Mouse (Mus musculus): ENCODE data around the gene Cc2d2a. TPM values are rescaled to one million over a fixed set of nuclear protein-coding genes. Genes with fewer than 3 reads are reported as not detected.

Cc2d2a gene
- 4.6 and 4.9 TPM in 2 replicates for polyA plus RNA-seq (2012; rRNA removed)

- Histone ChIP-seq H3K4me1 (ENCODE audit: control insufficient read depth, insufficient read depth, low read length) (peaks cover 12% of the 10 kb centered on the region), H3K27me3 (replicated peaks; ENCODE audit: control insufficient read depth, insufficient read depth, low read length) (no peaks in the 10 kb centered on the region), H3K36me3 (ENCODE audit: control insufficient read depth, insufficient read depth, low read length) (no peaks in the 10 kb centered on the region), H3K4me3 (ENCODE audit: insufficient read depth, low read depth, low read length) (peak within 1 kb of the TSS; percentile 75), H3K27ac (ENCODE audit: insufficient read depth, low read depth, low read length) (peak within 1 kb of the TSS; percentile 74)
- peak; percentile 53 for DNase-seq
- WGBS = 2% methylated on average over 19 of the region's 19 CpGs
- TF ChIP-seq CTCF (conservative IDR thresholded peaks at IDR 0.05; ENCODE audit: insufficient read depth, insufficient read length, low read depth, low read length) (no peak), POLR2A (IDR thresholded peaks at IDR 0.05; ENCODE audit: low read depth, low read length) (no peak)
Measured at GRCm38 (mm10) chr5:43661997-43662961, at the start of gene Cc2d2a. Gene Cc2d2a (plus strand): TSS chr5:43662346.

- H3K36me3 ChIP-seq (ENCODE audit: control insufficient read depth, insufficient read depth, low read length) = no peaks in the 10 kb centered on the region
- no peak overlapping the region for H3K27ac ChIP-seq (ENCODE audit: insufficient read depth, low read depth, low read length)
- H3K4me3 ChIP-seq (ENCODE audit: insufficient read depth, low read depth, low read length) = no peak overlapping the region
- no peak for DNase-seq
- H3K4me1 ChIP-seq (ENCODE audit: control insufficient read depth, insufficient read depth, low read length) = no peaks in the 10 kb centered on the region
- 68% methylated on average over 7 of the region's 7 CpGs for WGBS
- no peaks in the 10 kb centered on the region for H3K27me3 ChIP-seq (replicated peaks; ENCODE audit: control insufficient read depth, insufficient read depth, low read length)
- no peak for TF ChIP-seq CTCF (conservative IDR thresholded peaks at IDR 0.05; ENCODE audit: insufficient read depth, insufficient read length, low read depth, low read length)
- no peak for TF ChIP-seq POLR2A (IDR thresholded peaks at IDR 0.05; ENCODE audit: low read depth, low read length)
Measured at GRCm38 (mm10) chr5:43621575-43622299, 40.4 kb upstream of the Cc2d2a start.

- H3K4me1 ChIP-seq (ENCODE audit: control insufficient read depth, insufficient read depth, low read length) = no peaks in the 10 kb centered on the region
- H3K27me3 ChIP-seq (replicated peaks; ENCODE audit: control insufficient read depth, insufficient read depth, low read length) = no peaks in the 10 kb centered on the region
- H3K4me3 ChIP-seq (ENCODE audit: insufficient read depth, low read depth, low read length) = no peak overlapping the region
- no peak overlapping the region for H3K27ac ChIP-seq (ENCODE audit: insufficient read depth, low read depth, low read length)
- 52% methylated on average over 4 of the region's 4 CpGs for WGBS
- no peak for DNase-seq
- H3K36me3 ChIP-seq (ENCODE audit: control insufficient read depth, insufficient read depth, low read length) = no peaks in the 10 kb centered on the region
- TF ChIP-seq POLR2A (IDR thresholded peaks at IDR 0.05; ENCODE audit: low read depth, low read length) (no peak), CTCF (conservative IDR thresholded peaks at IDR 0.05; ENCODE audit: insufficient read depth, insufficient read length, low read depth, low read length) (no peak)
Measured at GRCm38 (mm10) chr5:43625407-43625806, 36.7 kb upstream of the Cc2d2a start.

- no peak for TF ChIP-seq CTCF (conservative IDR thresholded peaks at IDR 0.05; ENCODE audit: insufficient read depth, insufficient read length, low read depth, low read length)
- no peak for TF ChIP-seq POLR2A (IDR thresholded peaks at IDR 0.05; ENCODE audit: low read depth, low read length)
- H3K36me3 ChIP-seq (ENCODE audit: control insufficient read depth, insufficient read depth, low read length) = no peaks in the 10 kb centered on the region
- DNase-seq = no peak
- WGBS = 82% methylated on average over 5 of the region's 5 CpGs
- H3K4me1 ChIP-seq (ENCODE audit: control insufficient read depth, insufficient read depth, low read length) = no peaks in the 10 kb centered on the region
- no peak overlapping the region for H3K4me3 ChIP-seq (ENCODE audit: insufficient read depth, low read depth, low read length)
- H3K27me3 ChIP-seq (replicated peaks; ENCODE audit: control insufficient read depth, insufficient read depth, low read length) = no peaks in the 10 kb centered on the region
- no peak overlapping the region for H3K27ac ChIP-seq (ENCODE audit: insufficient read depth, low read depth, low read length)
Measured at GRCm38 (mm10) chr5:43634071-43634601, 28.0 kb upstream of the Cc2d2a start.

GRCm38 (mm10) chr5:43634602-43635081, 27.5 kb upstream of the Cc2d2a start:
- Histone ChIP-seq H3K4me3 (ENCODE audit: insufficient read depth, low read depth, low read length) (no peak overlapping the region), H3K27me3 (replicated peaks; ENCODE audit: control insufficient read depth, insufficient read depth, low read length) (no peaks in the 10 kb centered on the region), H3K4me1 (ENCODE audit: control insufficient read depth, insufficient read depth, low read length) (no peaks in the 10 kb centered on the region), H3K27ac (ENCODE audit: insufficient read depth, low read depth, low read length) (no peak overlapping the region), H3K36me3 (ENCODE audit: control insufficient read depth, insufficient read depth, low read length) (no peaks in the 10 kb centered on the region)
- 21% methylated on average over 9 of the region's 9 CpGs for WGBS
- TF ChIP-seq POLR2A (IDR thresholded peaks at IDR 0.05; ENCODE audit: low read depth, low read length) = no peak
- TF ChIP-seq CTCF (conservative IDR thresholded peaks at IDR 0.05; ENCODE audit: insufficient read depth, insufficient read length, low read depth, low read length) = 0 out of 2 replicates have a peak, but pooled peaks have one; percentile 21
- peak; percentile 23 for DNase-seq

GRCm38 (mm10) chr5:43645020-43645419, 17.1 kb upstream of the Cc2d2a start:
- no peak for DNase-seq
- Histone ChIP-seq H3K27me3 (replicated peaks; ENCODE audit: control insufficient read depth, insufficient read depth, low read length) (no peaks in the 10 kb centered on the region), H3K27ac (ENCODE audit: insufficient read depth, low read depth, low read length) (no peak overlapping the region), H3K4me3 (ENCODE audit: insufficient read depth, low read depth, low read length) (no peak overlapping the region), H3K4me1 (ENCODE audit: control insufficient read depth, insufficient read depth, low read length) (no peaks in the 10 kb centered on the region), H3K36me3 (ENCODE audit: control insufficient read depth, insufficient read depth, low read length) (no peaks in the 10 kb centered on the region)
- WGBS = 45% methylated on average over 4 of the region's 4 CpGs
- TF ChIP-seq POLR2A (IDR thresholded peaks at IDR 0.05; ENCODE audit: low read depth, low read length) = no peak
- no peak for TF ChIP-seq CTCF (conservative IDR thresholded peaks at IDR 0.05; ENCODE audit: insufficient read depth, insufficient read length, low read depth, low read length)

Measured in kidney, adult 2 months (tissue).